Mouse (Mus musculus): ENCODE results near the gene Cacng4.
A peak's percentile ranks its signal among the peaks of the same experiment; 100 is the strongest.

Cacng4 gene

GRCm38 (mm10) chr11:107794547-107795269, at the start of gene Cacng4:
Gene Cacng4 (minus strand): TSS chr11:107794557.
- peak in 1 of 2 experiments; percentile 18 for DNase-seq (ENCODE audit: low spot score in 2 of 2)

- DNase-seq (ENCODE audit: low spot score in 2 of 2): no peak
Observed at GRCm38 (mm10) chr11:107833351-107834040, 39.1 kb upstream of the Cacng4 start.

- DNase-seq (ENCODE audit: low spot score in 2 of 2): no peak
Observed at GRCm38 (mm10) chr11:107817196-107817595, 22.8 kb upstream of the Cacng4 start.

GRCm38 (mm10) chr11:107812941-107813648, 18.7 kb upstream of the Cacng4 start:
- DNase-seq (ENCODE audit: low spot score in 2 of 2): peak in 1 of 2 experiments; percentile 45

GRCm38 (mm10) chr11:107812429-107812828, 18.1 kb upstream of the Cacng4 start:
- DNase-seq (ENCODE audit: low spot score in 2 of 2): no peak

GRCm38 (mm10) chr11:107808508-107808907, 14.2 kb upstream of the Cacng4 start:
- no peak for DNase-seq (ENCODE audit: low spot score in 2 of 2)

- DNase-seq (ENCODE audit: low spot score in 2 of 2): no peak
Observed at GRCm38 (mm10) chr11:107806058-107806457, 11.7 kb upstream of the Cacng4 start.

- no peak for DNase-seq (ENCODE audit: low spot score in 2 of 2)
Observed at GRCm38 (mm10) chr11:107801946-107802345, 7.6 kb upstream of the Cacng4 start.

- no peak for DNase-seq (ENCODE audit: low spot score in 2 of 2)
Observed at GRCm38 (mm10) chr11:107799331-107799730, 5.0 kb upstream of the Cacng4 start.

- no peak for DNase-seq (ENCODE audit: low spot score in 2 of 2)
Observed at GRCm38 (mm10) chr11:107796346-107796745, 2.0 kb upstream of the Cacng4 start.

- DNase-seq (ENCODE audit: low spot score in 2 of 2): no peak
Observed at GRCm38 (mm10) chr11:107795384-107796035, 1.2 kb upstream of the Cacng4 start.

- DNase-seq (ENCODE audit: low spot score in 2 of 2): peak in 1 of 2 experiments; percentile 17
Observed at GRCm38 (mm10) chr11:107794103-107794493, 259 bp downstream of the Cacng4 start.

GRCm38 (mm10) chr11:107793200-107794102, 906 bp downstream of the Cacng4 start:
- peak in 1 of 2 experiments; percentile 52 for DNase-seq (ENCODE audit: low spot score in 2 of 2)

- no peak for DNase-seq (ENCODE audit: low spot score in 2 of 2)
Observed at GRCm38 (mm10) chr11:107792136-107792535, 2.2 kb downstream of the Cacng4 start.

GRCm38 (mm10) chr11:107785761-107786160, 8.6 kb downstream of the Cacng4 start:
- DNase-seq (ENCODE audit: low spot score in 2 of 2): no peak

- DNase-seq (ENCODE audit: low spot score in 2 of 2): no peak
Observed at GRCm38 (mm10) chr11:107785288-107785687, 9.1 kb downstream of the Cacng4 start.

- DNase-seq (ENCODE audit: low spot score in 2 of 2): no peak
Observed at GRCm38 (mm10) chr11:107783861-107784754, 10.2 kb downstream of the Cacng4 start.

- no peak for DNase-seq (ENCODE audit: low spot score in 2 of 2)
Observed at GRCm38 (mm10) chr11:107782591-107782990, 11.8 kb downstream of the Cacng4 start.

- peak in 1 of 2 experiments; percentile 10 for DNase-seq (ENCODE audit: low spot score in 2 of 2)
Observed at GRCm38 (mm10) chr11:107778859-107779258, 15.5 kb downstream of the Cacng4 start.

GRCm38 (mm10) chr11:107777487-107777886, 16.9 kb downstream of the Cacng4 start:
- DNase-seq (ENCODE audit: low spot score in 2 of 2): no peak

Measured in right cerebral cortex, adult 2 months (tissue).